Comparison of ENCODE assay signal across 21 mouse cellular contexts in the genomic region with DNA sequence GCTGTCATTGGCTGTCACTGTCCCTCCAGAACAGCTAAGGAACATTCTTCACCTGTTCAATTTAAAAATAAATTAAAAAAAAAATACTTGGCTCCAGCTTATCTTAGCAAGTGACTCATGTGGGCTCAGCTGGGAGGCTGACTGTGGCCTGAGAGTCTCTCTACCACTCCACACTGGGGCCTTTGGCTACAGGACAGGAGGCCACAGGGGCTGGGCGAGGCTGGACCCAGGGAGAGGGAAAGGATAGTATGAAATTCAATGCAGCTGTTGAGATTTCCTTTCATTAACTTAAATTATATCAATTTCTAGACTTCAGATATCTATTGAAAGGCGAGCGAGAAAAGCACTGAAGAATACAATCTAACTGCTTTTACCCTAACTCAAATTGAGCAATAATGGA. TPM values are rescaled to one million over a fixed set of nuclear protein-coding genes. Genes with fewer than 3 reads are reported as not detected.
A peak's percentile ranks its signal among the peaks of the same experiment; 100 is the strongest.
DNase-seq lines count a peak whose midpoint lies in the region; ATAC-seq and TF ChIP-seq lines count a peak whose summit lies in the region.
"Had no signal": no experiment of that assay in that cellular context is flagged by ENCODE, and none has a peak within 500 bp of the region (broad histone marks: within the 10 kb centered on the region; RNA-seq: fewer than 3 reads in every experiment).

No protein-coding gene starts in this region.

- peak; percentile 33; the same call in 1 of the 2 replicates for TF ChIP-seq POLR2A in heart, adult 2 months (IDR thresholded peaks at IDR 0.05; ENCODE audit: insufficient read depth, low read depth, low read length)

- peak; percentile 26; the same call in 1 of the 2 replicates for TF ChIP-seq EP300 in heart, adult 2 months (IDR thresholded peaks at IDR 0.05; ENCODE audit: insufficient read depth, low read depth, low read length)
- TF ChIP-seq EP300 in stomach, postnatal 0 days (optimal IDR thresholded peaks at IDR 0.05) = no peak

- no peaks in the 10 kb centered on the region for H3K9me3 ChIP-seq in heart, embryonic 13.5 days
- H3K9me3 ChIP-seq in stomach, postnatal 0 days (ENCODE audit: control insufficient read depth, low read length) = no peaks in the 10 kb centered on the region
- H3K9me3 ChIP-seq: embryonic facial prominence, embryonic 10.5 days; forebrain, embryonic 15.5 days; hindbrain, embryonic 13.5 days; limb, embryonic 15.5 days; neural tube, embryonic 12.5 days had no signal

- no peak overlapping the region for H3K4me3 ChIP-seq in heart, adult 2 months
- H3K4me3 ChIP-seq in heart, embryonic 13.5 days = no peak overlapping the region
- no peak overlapping the region for H3K4me3 ChIP-seq in stomach, postnatal 0 days (ENCODE audit: low read depth, low read length)
- H3K4me3 ChIP-seq: embryonic facial prominence, embryonic 10.5 days; erythroblast, embryonic 14.5 days; forebrain, embryonic 15.5 days; hindbrain, embryonic 13.5 days; limb, embryonic 15.5 days; neural tube, embryonic 12.5 days had no signal

- WGBS in heart, adult 2 months = 69% methylated on average over 3 of the region's 3 CpGs
- WGBS in heart, embryonic 13.5 days = 71% methylated on average over 3 of the region's 3 CpGs
- 90% methylated on average over 3 of the region's 3 CpGs for WGBS in stomach, postnatal 0 days

- H3K36me3 ChIP-seq in heart, adult 2 months (ENCODE audit: control insufficient read depth, insufficient read depth, low read length) = no peaks in the 10 kb centered on the region
- H3K36me3 ChIP-seq in heart, embryonic 13.5 days = no peaks in the 10 kb centered on the region
- H3K36me3 ChIP-seq in stomach, postnatal 0 days (ENCODE audit: control insufficient read depth, insufficient read depth, low read length) = no peaks in the 10 kb centered on the region
- H3K36me3 ChIP-seq: embryonic facial prominence, embryonic 10.5 days; forebrain, embryonic 15.5 days; G1E; hindbrain, embryonic 13.5 days; limb, embryonic 15.5 days; neural tube, embryonic 12.5 days had no signal

- H3K4me1 ChIP-seq in heart, adult 2 months (ENCODE audit: control insufficient read depth, insufficient read depth, low read length) = peaks cover 10% of the 10 kb centered on the region
- peaks cover 42% of the 10 kb centered on the region for H3K4me1 ChIP-seq in heart, embryonic 13.5 days
- H3K4me1 ChIP-seq in stomach, postnatal 0 days (replicated peaks; ENCODE audit: control insufficient read depth, insufficient read depth) = no peaks in the 10 kb centered on the region
- H3K4me1 ChIP-seq: forebrain, embryonic 15.5 days; hindbrain, embryonic 13.5 days; limb, embryonic 15.5 days; neural tube, embryonic 12.5 days had no signal

- peak overlapping the region; percentile 79 for H3K27ac ChIP-seq in heart, adult 2 months
- H3K27ac ChIP-seq in heart, embryonic 13.5 days (replicated peaks) = peak overlapping the region; percentile 47
- H3K27ac ChIP-seq in stomach, postnatal 0 days (replicated peaks) = no peak overlapping the region
- H3K27ac ChIP-seq: embryonic facial prominence, embryonic 10.5 days; forebrain, embryonic 15.5 days; hindbrain, embryonic 13.5 days; limb, embryonic 15.5 days; neural tube, embryonic 12.5 days had no signal

- H3K27me3 ChIP-seq in heart, adult 2 months (ENCODE audit: control insufficient read depth, insufficient read depth, low read length) = no peaks in the 10 kb centered on the region
- no peaks in the 10 kb centered on the region for H3K27me3 ChIP-seq in heart, embryonic 13.5 days (replicated peaks)
- no peaks in the 10 kb centered on the region for H3K27me3 ChIP-seq in stomach, postnatal 0 days (ENCODE audit: control insufficient read depth, insufficient read depth, low read length)
- H3K27me3 ChIP-seq: forebrain, embryonic 15.5 days; hindbrain, embryonic 13.5 days; limb, embryonic 15.5 days; neural tube, embryonic 12.5 days had no signal

- TF ChIP-seq CTCF in heart, adult 2 months (IDR thresholded peaks at IDR 0.05) = no peak
- no peak for TF ChIP-seq CTCF in stomach, postnatal 0 days (IDR thresholded peaks at IDR 0.05; ENCODE audit: low read depth)

- H3K79me2 ChIP-seq in heart, adult 2 months (replicated peaks; ENCODE audit: control insufficient read depth, insufficient read depth, low read length) = no peaks in the 10 kb centered on the region

- intact Hi-C loops in heart, adult 2 months (cut with DNase I) = no loop called here

- no peak overlapping the region for H3K4me2 ChIP-seq in heart, embryonic 13.5 days
- no peak overlapping the region for H3K4me2 ChIP-seq in stomach, postnatal 0 days (replicated peaks; ENCODE audit: low read depth)
- H3K4me2 ChIP-seq: forebrain, embryonic 15.5 days; hindbrain, embryonic 13.5 days; limb, embryonic 15.5 days; neural tube, embryonic 12.5 days had no signal

- no peak overlapping the region for H3K9ac ChIP-seq in heart, adult 2 months (ENCODE audit: low read depth, low read length)
- H3K9ac ChIP-seq in heart, embryonic 13.5 days = no peak overlapping the region
- no peak overlapping the region for H3K9ac ChIP-seq in stomach, postnatal 0 days (ENCODE audit: low read length)
- H3K9ac ChIP-seq: forebrain, embryonic 15.5 days; hindbrain, embryonic 13.5 days; limb, embryonic 15.5 days; neural tube, embryonic 12.5 days had no signal

- peak in 1 of 2 experiments; percentile 43 for DNase-seq in heart, adult 2 months
- DNase-seq in heart, adult 8-10 months (ENCODE audit: low spot score) = no peak
- DNase-seq in adipocyte (ENCODE audit: low spot score) = peak; percentile 38
- DNase-seq in stomach, postnatal 0 days (ENCODE audit: low spot score) = no peak
- no peak for DNase-seq in yolk sac, embryonic 10.5 days (ENCODE audit: low spot score)
- no peak for DNase-seq in cerebellum, postnatal 36 days
- DNase-seq: cerebellum, adult 11 months; cerebellum, postnatal 25 days; kidney, adult 9 months; lung, postnatal 14 days; right cerebral cortex, postnatal 14 days had no signal

- no peak for ATAC-seq in heart, embryonic 13.5 days (ENCODE audit: extremely low read depth, insufficient number of reproducible peaks, low FRiP score, low TSS enrichment)
- peak; percentile 72; the same call in 1 of the 2 replicates for ATAC-seq in stomach, postnatal 0 days (ENCODE audit: low FRiP score, low TSS enrichment)
- ATAC-seq: CD4-positive, CD25-positive, alpha-beta regulatory T cell, adult 4 months; forebrain, embryonic 15.5 days had no signal

RNA-seq across cellular contexts. Expression of a gene that starts 45.9 kb away (rescaled TPM):
- total RNA-seq in heart, adult 2 months (2021) = 100 to 1,000 TPM; 104 to 114 TPM
- 62.1 and 102 TPM in 2 replicates for polyA plus RNA-seq in heart, adult 2 months (2012; rRNA removed)
- 100 to 1,000 TPM; 100 to 117 (median 109) TPM for total RNA-seq in heart, adult 8-10 months (2022)
- polyA plus RNA-seq in heart, embryonic 13.5 days (2015; fragmentation: Nextera tagmentation; extraction: Ambion mirVana) = 53.4 and 57.1 TPM in 2 replicates
- polyA plus RNA-seq in stomach, postnatal 0 days (2015; fragmentation: Nextera tagmentation; extraction: Ambion mirVana) = 8.0 and 8.1 TPM in 2 replicates
- total RNA-seq: megakaryocyte-erythroid progenitor cell, adult 5-6 weeks had no signal
- polyA plus RNA-seq: CD4-positive, CD25-positive, alpha-beta regulatory T cell, adult 4 months; erythroblast, embryonic 14.5 days; G1E had no signal
